Mouse (Mus musculus): ENCODE measurements around the gene Suox. TPM values are rescaled to one million over a fixed set of nuclear protein-coding genes. Genes with fewer than 3 reads are reported as not detected.
"Not testable (repeated sequence)": the region's sequence is repeated elsewhere in the genome, so short reads cannot be mapped to it uniquely, and the experiment has no call there.

The Suox gene
- 20.3 and 21.4 TPM in 2 replicates for polyA plus RNA-seq (2015; fragmentation: Nextera tagmentation; extraction: Ambion mirVana)

- Histone ChIP-seq H3K36me3 (ENCODE audit: control insufficient read depth, insufficient read depth, low read length) (no peaks in the 10 kb centered on the region), H3K9me3 (ENCODE audit: control insufficient read depth, low read length) (no peaks in the 10 kb centered on the region), H3K27me3 (ENCODE audit: control insufficient read depth, insufficient read depth, low read length) (no peaks in the 10 kb centered on the region), H3K4me3 (ENCODE audit: low read depth, low read length) (peak within 1 kb of the TSS; percentile 67), H3K27ac (replicated peaks) (peak within 1 kb of the TSS; percentile 80), H3K9ac (ENCODE audit: low read length) (peak within 1 kb of the TSS; percentile 69), H3K4me1 (replicated peaks; ENCODE audit: control insufficient read depth, insufficient read depth) (no peaks in the 10 kb centered on the region), H3K4me2 (replicated peaks; ENCODE audit: low read depth) (peak within 1 kb of the TSS; percentile 83)
- WGBS, result under 1% methylated on average over 51 of the region's 60 CpGs
- peak; percentile 88 for ATAC-seq (ENCODE audit: low FRiP score, low TSS enrichment)
- TF ChIP-seq EP300 (optimal IDR thresholded peaks at IDR 0.05) (no peak), CTCF (IDR thresholded peaks at IDR 0.05; ENCODE audit: low read depth) (no peak)
- peak; percentile 89 for DNase-seq (ENCODE audit: low spot score)
Observed at GRCm38 (mm10) chr10:128673763-128674468, at the start of gene Suox. TSS of gene Suox (minus strand) at chr10:128674073.

DNA sequence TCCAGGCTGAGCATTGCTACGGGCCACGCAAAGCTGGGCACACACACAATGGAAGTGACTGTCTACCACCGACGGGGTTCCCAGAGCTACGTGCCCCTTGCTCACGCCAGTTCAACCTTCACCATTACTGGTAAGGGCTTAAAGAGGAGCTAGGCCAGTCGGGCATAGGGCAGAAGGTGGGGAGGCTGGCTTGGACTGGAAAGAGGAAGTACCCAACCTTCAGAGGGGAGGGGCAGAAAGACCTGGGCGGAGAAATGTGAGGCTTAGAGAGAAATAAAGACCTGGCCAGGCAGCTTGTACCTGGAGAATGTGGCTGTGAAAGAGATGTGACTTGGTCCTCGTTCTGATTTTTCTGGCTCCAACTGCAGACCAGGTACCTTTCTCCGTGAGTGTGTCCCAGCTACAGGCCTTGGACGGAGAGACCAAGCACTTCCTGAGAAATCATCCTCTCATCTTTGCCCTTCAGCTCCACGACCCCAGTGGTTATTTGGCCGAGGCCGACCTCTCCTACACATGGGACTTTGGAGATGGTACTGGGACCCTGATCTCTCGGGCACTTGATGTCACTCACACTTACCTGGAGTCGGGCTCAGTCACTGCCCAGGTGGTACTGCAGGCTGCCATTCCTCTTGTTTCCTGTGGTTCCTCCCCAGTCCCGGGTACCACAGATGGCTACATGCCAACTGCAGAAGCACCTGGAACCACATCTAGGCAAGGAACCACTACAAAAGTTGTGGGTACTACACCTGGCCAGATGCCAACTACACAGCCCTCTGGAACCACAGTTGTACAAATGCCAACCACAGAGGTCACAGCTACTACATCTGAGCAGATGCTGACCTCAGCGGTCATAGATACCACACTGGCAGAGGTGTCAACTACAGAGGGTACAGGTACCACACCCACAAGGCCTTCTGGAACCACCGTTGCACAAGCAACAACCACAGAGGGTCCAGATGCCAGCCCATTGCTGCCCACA lies 42.0 kb upstream of the Suox start:
- H3K36me3 ChIP-seq (ENCODE audit: control insufficient read depth, insufficient read depth, low read length), result no peaks in the 10 kb centered on the region; the same call in 1 of the 2 replicates
- H3K4me2 ChIP-seq (replicated peaks; ENCODE audit: low read depth), result no peak overlapping the region
- DNase-seq (ENCODE audit: low spot score), result no peak
- no peak overlapping the region for H3K27ac ChIP-seq (replicated peaks)
- TF ChIP-seq EP300 (optimal IDR thresholded peaks at IDR 0.05) (no peak), CTCF (IDR thresholded peaks at IDR 0.05; ENCODE audit: low read depth) (no peak)
- ATAC-seq (ENCODE audit: low FRiP score, low TSS enrichment), result peak; percentile 70
- no peaks in the 10 kb centered on the region for H3K4me1 ChIP-seq (replicated peaks; ENCODE audit: control insufficient read depth, insufficient read depth)
- 81% methylated on average over 19 of the region's 19 CpGs for WGBS
- H3K9ac ChIP-seq (ENCODE audit: low read length), result no peak overlapping the region
- no peak overlapping the region for H3K4me3 ChIP-seq (ENCODE audit: low read depth, low read length)
- no peaks in the 10 kb centered on the region for H3K27me3 ChIP-seq (ENCODE audit: control insufficient read depth, insufficient read depth, low read length)
- no peaks in the 10 kb centered on the region for H3K9me3 ChIP-seq (ENCODE audit: control insufficient read depth, low read length)

DNA sequence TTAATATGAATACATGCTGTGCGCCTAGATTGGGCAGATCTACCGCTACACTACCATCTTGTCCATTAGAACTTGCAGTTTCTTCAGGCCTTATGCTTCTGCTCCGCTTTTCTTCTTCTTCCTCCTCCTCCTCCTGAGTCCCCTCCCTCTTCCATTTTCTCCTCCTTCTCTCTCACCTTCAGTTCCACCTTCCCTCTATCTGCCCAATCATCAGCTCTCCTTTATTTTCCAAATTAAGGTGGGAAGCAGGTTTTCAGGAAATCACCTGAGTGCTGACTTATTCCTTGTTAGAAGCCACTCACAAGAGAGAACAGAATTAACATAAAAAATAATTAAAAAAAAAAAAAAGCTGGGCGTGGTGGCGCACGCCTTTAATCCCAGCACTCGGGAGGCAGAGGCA lies 37.4 kb upstream of the Suox start:
- H3K9ac ChIP-seq (ENCODE audit: low read length); H3K4me3 ChIP-seq (ENCODE audit: low read depth, low read length); ATAC-seq (ENCODE audit: low FRiP score, low TSS enrichment); H3K4me1 ChIP-seq (replicated peaks; ENCODE audit: control insufficient read depth, insufficient read depth); DNase-seq (ENCODE audit: low spot score); H3K27ac ChIP-seq (replicated peaks); H3K9me3 ChIP-seq (ENCODE audit: control insufficient read depth, low read length); H3K36me3 ChIP-seq (ENCODE audit: control insufficient read depth, insufficient read depth, low read length); H3K27me3 ChIP-seq (ENCODE audit: control insufficient read depth, insufficient read depth, low read length); H3K4me2 ChIP-seq (replicated peaks; ENCODE audit: low read depth): not testable (repeated sequence)
- 93% methylated on average over 7 of the region's 7 CpGs for WGBS

GRCm38 (mm10) chr10:128705317-128705693 lies 31.4 kb upstream of the Suox start:
- no peaks in the 10 kb centered on the region for H3K4me1 ChIP-seq (replicated peaks; ENCODE audit: control insufficient read depth, insufficient read depth)
- DNase-seq (ENCODE audit: low spot score) (no peak), ATAC-seq (ENCODE audit: low FRiP score, low TSS enrichment) (peak; percentile 13; the same call in 1 of the 2 replicates)

GRCm38 (mm10) chr10:128704491-128705316 lies 30.8 kb upstream of the Suox start, which contains the start of gene Cdk2:
TSS of gene Cdk2 (minus strand) at chr10:128705031.
- peak within 1 kb of the TSS; percentile 78 for H3K4me3 ChIP-seq (ENCODE audit: low read depth, low read length)
- peak within 1 kb of the TSS; percentile 77 for H3K9ac ChIP-seq (ENCODE audit: low read length)
- peak within 1 kb of the TSS; percentile 92 for H3K27ac ChIP-seq (replicated peaks)
- H3K27me3 ChIP-seq (ENCODE audit: control insufficient read depth, insufficient read depth, low read length), result no peaks in the 10 kb centered on the region
- WGBS, result under 1% methylated on average over 58 of the region's 62 CpGs
- peak within 1 kb of the TSS; percentile 84 for H3K4me2 ChIP-seq (replicated peaks; ENCODE audit: low read depth)
- peak; percentile 95 for ATAC-seq (ENCODE audit: low FRiP score, low TSS enrichment)
- TF ChIP-seq CTCF (IDR thresholded peaks at IDR 0.05; ENCODE audit: low read depth) (no peak), EP300 (optimal IDR thresholded peaks at IDR 0.05) (no peak)
- no peaks in the 10 kb centered on the region for H3K4me1 ChIP-seq (replicated peaks; ENCODE audit: control insufficient read depth, insufficient read depth)
- no peaks in the 10 kb centered on the region for H3K9me3 ChIP-seq (ENCODE audit: control insufficient read depth, low read length)
- peaks cover 12% of the 10 kb centered on the region; the same call in 1 of the 2 replicates for H3K36me3 ChIP-seq (ENCODE audit: control insufficient read depth, insufficient read depth, low read length)
- DNase-seq (ENCODE audit: low spot score), result peak; percentile 97

More at GRCm38 (mm10) chr10:128705317-128705693, 31.4 kb upstream of the Suox start:
- no peak for TF ChIP-seq CTCF (IDR thresholded peaks at IDR 0.05; ENCODE audit: low read depth)
- Histone ChIP-seq H3K27ac (replicated peaks) (peak overlapping the region; percentile 87), H3K4me3 (ENCODE audit: low read depth, low read length) (peak overlapping the region; percentile 78), H3K36me3 (ENCODE audit: control insufficient read depth, insufficient read depth, low read length) (peaks cover 9% of the 10 kb centered on the region; the same call in 1 of the 2 replicates), H3K9ac (ENCODE audit: low read length) (peak overlapping the region; percentile 65), H3K9me3 (ENCODE audit: control insufficient read depth, low read length) (no peaks in the 10 kb centered on the region), H3K4me2 (replicated peaks; ENCODE audit: low read depth) (peak overlapping the region; percentile 84), H3K27me3 (ENCODE audit: control insufficient read depth, insufficient read depth, low read length) (no peaks in the 10 kb centered on the region)
- 8% methylated on average over 11 of the region's 11 CpGs for WGBS
